Mouse (Mus musculus) limb, embryonic 14.5 days (tissue): ENCODE measurements at regions not wholly inside any gene's neighbourhood (a gene's known extent, or its start where the extent isn't known, plus 50 kb on each side); places are given as distances from the start of the nearest gene placed in this dataset.

Experiments used
- ATAC-seq: fragments of 200-750 bp; cut with Nextera tagmentation; 2 replicates; pipeline ENCODE4 v1.8.0; 2017; ENCODE audit warnings: low read depth, moderate number of reproducible peaks, moderate TSS enrichment; ENCODE audit not compliant: low FRiP score
- DNase-seq: peaks from one replicate; pipeline ENCODE4 v3.0.0-alpha.2; 2015; ENCODE audit warnings: low spot score
- H3K27ac ChIP-seq: fragments of 300-500 bp; sonication (generic); replicated peaks from 2 replicates; pipeline ENCODE4 v1.5.1; 2014; ENCODE audit warnings: low read depth, mild to moderate bottlenecking, low read length, moderate library complexity, mixed read lengths
- H3K27me3 ChIP-seq: fragments of 300-500 bp; sonication (generic); 2 replicates; pipeline ENCODE4 v1.6.1; 2014; ENCODE audit warnings: low read length, mixed read lengths; ENCODE audit not compliant: control insufficient read depth, insufficient read depth
- H3K36me3 ChIP-seq: fragments of 300-500 bp; sonication (generic); 2 replicates; pipeline ENCODE4 v1.6.1; 2014; ENCODE audit warnings: mild to moderate bottlenecking, low read length, moderate library complexity, mixed read lengths; ENCODE audit not compliant: control insufficient read depth, insufficient read depth
- H3K4me1 ChIP-seq: fragments of 300-500 bp; sonication (generic); 2 replicates; pipeline ENCODE4 v1.6.1; 2014; ENCODE audit warnings: antibody characterized with exemption, low read length, mixed read lengths; ENCODE audit not compliant: control insufficient read depth, insufficient read depth
- H3K4me2 ChIP-seq: fragments of 300-500 bp; sonication (generic); replicated peaks from 2 replicates; pipeline ENCODE4 v1.6.1; 2014; ENCODE audit warnings: low read depth, mild to moderate bottlenecking, low read length, moderate library complexity; ENCODE audit not compliant: severe bottlenecking
- H3K4me3 ChIP-seq: fragments of 300-500 bp; sonication (generic); replicated peaks from 2 replicates; pipeline ENCODE4 v1.5.1; 2014; ENCODE audit warnings: low read length
- H3K9ac ChIP-seq: fragments of 300-500 bp; sonication (generic); 2 replicates; pipeline ENCODE4 v1.6.1; 2014; ENCODE audit warnings: mild to moderate bottlenecking, low read depth, low read length, moderate library complexity; ENCODE audit not compliant: severe bottlenecking
- H3K9me3 ChIP-seq: fragments of 300-500 bp; sonication (generic); 2 replicates; pipeline ENCODE4 v1.6.1; 2016; ENCODE audit warnings: low read length; ENCODE audit not compliant: control insufficient read depth
- POLR2A ChIP-seq: fragments of 200-500 bp; IDR thresholded peaks from 2 replicates; pipeline ENCODE4 v1.8.0; 2012; ENCODE audit warnings: inconsistent platforms, mild to moderate bottlenecking, moderate library complexity, borderline replicate concordance; ENCODE audit not compliant: insufficient read depth, insufficient read length; ENCODE audit errors: extremely low read depth
- WGBS: fragments of 180-500 bp; shearing (Covaris S2); extraction: QIAGEN DNeasy Blood & Tissue Kit; methylation state at CpG from one replicate; pipeline ENCODE4 v1.1.7; 2014; 5-methylcytosine and 5-hydroxymethylcytosine counted together

DNA sequence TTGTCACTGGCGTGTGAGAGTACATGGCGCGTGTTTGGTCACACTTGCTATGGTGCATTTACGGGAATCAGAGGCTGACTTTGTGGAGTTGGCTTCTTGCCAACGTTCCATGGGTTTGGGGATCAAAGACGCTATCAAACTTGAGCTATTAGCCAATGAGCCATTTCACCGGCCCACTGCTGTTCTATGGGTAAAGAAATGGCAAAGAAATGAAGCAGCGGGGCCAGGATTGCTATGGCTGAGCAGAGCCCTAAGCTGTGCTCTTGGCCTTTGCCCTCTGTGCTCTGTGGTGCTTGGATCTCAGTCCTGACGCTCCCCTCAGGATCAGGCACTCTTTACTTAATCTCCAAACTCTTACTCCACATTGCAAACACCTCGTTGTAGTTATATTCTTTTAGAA lies 291.3 kb downstream of the Foxo1 start:
- no peak overlapping the region for H3K4me2 ChIP-seq
- no peaks in the 10 kb centered on the region for H3K4me1 ChIP-seq
- H3K27ac ChIP-seq, result no peak overlapping the region
- H3K9ac ChIP-seq, result no peak overlapping the region
- H3K4me3 ChIP-seq, result no peak overlapping the region
- DNase-seq, result no peak
- WGBS, result 60% methylated on average over 10 of the region's 10 CpGs
- H3K36me3 ChIP-seq, result no peaks in the 10 kb centered on the region
- H3K9me3 ChIP-seq, result no peaks in the 10 kb centered on the region
- no peak for TF ChIP-seq POLR2A
- no peaks in the 10 kb centered on the region for H3K27me3 ChIP-seq
- no peak for ATAC-seq

DNA sequence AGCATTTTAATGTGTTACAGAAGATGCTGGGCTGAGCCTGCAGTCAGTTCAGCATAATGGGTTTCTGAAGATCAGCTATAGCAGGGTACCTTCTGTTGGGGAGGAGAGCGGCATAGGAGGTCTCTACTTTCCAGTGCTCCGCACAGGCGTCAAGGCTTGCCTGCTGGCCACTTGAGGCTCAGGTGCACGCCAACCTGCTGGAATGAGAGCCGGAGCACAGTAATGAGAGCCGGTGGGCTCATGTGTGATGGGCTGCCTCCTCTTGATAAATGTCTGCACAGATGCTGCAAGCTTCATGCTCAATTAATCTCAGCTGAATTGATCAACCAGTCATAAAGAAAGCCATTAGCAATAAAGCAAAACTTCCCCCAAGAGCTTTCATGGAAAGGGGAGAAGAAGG lies 290.6 kb downstream of the Foxo1 start:
- no peaks in the 10 kb centered on the region for H3K27me3 ChIP-seq
- H3K9ac ChIP-seq, result no peak overlapping the region
- no peak overlapping the region for H3K4me2 ChIP-seq
- DNase-seq (no peak), ATAC-seq (no peak)
- H3K4me1 ChIP-seq, result no peaks in the 10 kb centered on the region
- 65% methylated on average over 6 of the region's 6 CpGs for WGBS
- H3K36me3 ChIP-seq, result no peaks in the 10 kb centered on the region
- no peak overlapping the region for H3K27ac ChIP-seq
- H3K4me3 ChIP-seq, result no peak overlapping the region
- no peaks in the 10 kb centered on the region for H3K9me3 ChIP-seq
- no peak for TF ChIP-seq POLR2A

DNA sequence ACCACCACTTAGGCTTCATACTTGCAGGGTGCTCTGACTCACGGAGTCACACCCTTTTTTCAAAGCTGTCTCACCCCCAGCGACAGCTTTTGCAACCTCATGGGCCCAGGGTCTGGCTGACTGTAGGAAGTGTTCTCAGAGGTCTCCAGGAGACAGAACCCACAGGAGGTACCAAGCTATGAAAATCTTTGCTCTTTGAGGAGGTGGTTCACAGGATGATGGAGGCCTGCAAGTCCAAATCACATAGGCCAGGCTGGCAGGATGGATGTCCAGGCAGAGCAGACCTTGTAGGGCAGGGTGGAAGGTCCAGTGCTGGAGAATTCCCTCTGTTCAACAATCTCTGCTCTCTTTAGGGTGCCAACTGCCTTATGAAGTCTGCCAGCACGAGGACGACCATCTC lies 289.2 kb downstream of the Foxo1 start:
- Histone ChIP-seq H3K9me3 (no peaks in the 10 kb centered on the region), H3K4me1 (no peaks in the 10 kb centered on the region), H3K27ac (no peak overlapping the region), H3K36me3 (no peaks in the 10 kb centered on the region), H3K9ac (no peak overlapping the region), H3K4me3 (no peak overlapping the region), H3K27me3 (no peaks in the 10 kb centered on the region), H3K4me2 (no peak overlapping the region)
- WGBS, result 72% methylated on average over 4 of the region's 4 CpGs
- no peak for TF ChIP-seq POLR2A
- DNase-seq (no peak), ATAC-seq (no peak)

DNA sequence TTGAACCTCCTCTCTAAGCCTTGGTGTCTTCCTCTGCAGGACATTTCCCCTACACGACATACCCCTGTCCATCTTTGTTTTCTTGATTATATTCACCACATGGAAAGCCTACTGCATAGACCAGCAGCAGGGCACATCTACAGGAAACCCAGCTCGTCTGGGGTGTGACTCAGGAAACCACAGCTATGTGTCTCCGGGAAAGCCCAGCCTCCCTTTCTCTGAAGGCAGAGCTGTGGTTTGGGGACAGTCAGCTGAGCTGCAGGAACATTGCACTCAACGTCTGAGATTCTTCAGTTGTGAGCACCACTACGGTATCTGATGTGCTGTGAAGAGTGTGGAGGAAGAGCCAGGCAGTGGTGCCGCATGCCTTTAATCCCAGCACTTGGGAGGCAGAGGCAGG lies 286.9 kb downstream of the Foxo1 start:
- no peaks in the 10 kb centered on the region for H3K9me3 ChIP-seq
- H3K4me2 ChIP-seq, result no peak overlapping the region
- no peak overlapping the region for H3K4me3 ChIP-seq
- H3K9ac ChIP-seq, result no peak overlapping the region
- H3K4me1 ChIP-seq, result no peaks in the 10 kb centered on the region
- no peak overlapping the region for H3K27ac ChIP-seq
- ATAC-seq, result no peak
- DNase-seq, result no peak
- TF ChIP-seq POLR2A, result no peak
- H3K36me3 ChIP-seq, result no peaks in the 10 kb centered on the region
- no peaks in the 10 kb centered on the region for H3K27me3 ChIP-seq
- WGBS, result 72% methylated on average over 6 of the region's 6 CpGs

DNA sequence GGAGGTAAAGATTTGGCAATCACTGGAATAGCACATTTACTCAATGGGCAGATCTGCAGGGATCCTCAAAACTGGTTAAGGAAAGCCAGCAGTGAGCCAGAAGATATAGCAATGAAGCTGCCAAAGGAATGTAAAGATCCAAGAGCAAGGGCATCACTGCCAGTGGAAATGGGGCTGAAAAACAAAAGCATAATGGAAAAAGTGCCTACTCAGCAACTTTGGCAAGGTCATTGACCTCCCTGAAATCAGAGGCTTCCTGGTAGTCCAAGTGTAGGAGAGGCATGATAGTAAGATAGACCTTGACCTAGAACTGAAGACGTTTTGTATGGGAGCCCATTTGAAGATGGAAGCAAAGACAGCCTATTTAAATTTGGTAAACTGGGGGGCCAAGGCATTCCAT lies 286.4 kb downstream of the Foxo1 start:
- 90% methylated on average over 1 of the region's 1 CpGs for WGBS

DNA sequence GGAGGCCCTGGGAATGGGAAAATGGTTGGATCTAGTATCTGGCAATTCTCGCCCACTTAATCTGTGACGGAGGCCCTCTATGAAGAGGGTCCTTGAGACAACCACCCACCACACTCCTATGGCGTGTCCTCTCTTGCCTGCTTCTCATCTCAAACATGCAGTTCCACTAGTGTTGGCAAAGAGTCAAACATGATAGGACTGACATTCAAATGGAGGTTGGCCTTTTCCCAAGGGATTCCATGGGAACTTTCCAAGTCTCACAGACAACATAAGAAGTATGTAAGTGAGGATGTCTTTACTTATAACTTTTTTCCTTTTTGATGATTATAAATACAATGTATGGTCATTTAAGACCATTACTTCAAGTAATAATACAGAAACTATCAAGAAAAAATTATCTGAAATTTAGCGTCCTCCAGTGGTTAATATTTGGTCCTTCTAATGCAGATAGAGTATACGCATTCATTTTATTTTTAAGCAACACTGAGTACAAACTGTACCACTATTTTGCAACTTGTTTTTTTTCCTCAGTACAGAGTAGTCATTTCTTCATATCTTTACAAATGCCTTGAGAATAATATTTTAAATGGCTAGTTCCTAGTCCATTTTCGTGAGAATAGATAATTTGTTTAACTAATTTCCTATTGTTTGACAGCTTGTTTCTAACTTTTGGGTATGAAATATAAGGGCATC lies 280.2 kb downstream of the Foxo1 start:
- WGBS, result 92% methylated on average over 6 of the region's 6 CpGs
- Histone ChIP-seq H3K4me2 (no peak overlapping the region), H3K4me1 (peaks cover 2% of the 10 kb centered on the region; the same call in 1 of the 2 replicates), H3K4me3 (no peak overlapping the region), H3K27ac (no peak overlapping the region), H3K9me3 (no peaks in the 10 kb centered on the region), H3K36me3 (no peaks in the 10 kb centered on the region), H3K9ac (no peak overlapping the region), H3K27me3 (no peaks in the 10 kb centered on the region)
- DNase-seq (no peak), ATAC-seq (no peak)
- no peak for TF ChIP-seq POLR2A

More for the DNA sequence above, 286.4 kb downstream of the Foxo1 start:
- no peaks in the 10 kb centered on the region for H3K36me3 ChIP-seq
- H3K9ac ChIP-seq, result no peak overlapping the region
- no peak for TF ChIP-seq POLR2A
- no peaks in the 10 kb centered on the region for H3K27me3 ChIP-seq
- ATAC-seq, result no peak
- H3K9me3 ChIP-seq, result no peaks in the 10 kb centered on the region
- no peak overlapping the region for H3K27ac ChIP-seq
- no peaks in the 10 kb centered on the region for H3K4me1 ChIP-seq
- H3K4me3 ChIP-seq, result no peak overlapping the region
- DNase-seq, result no peak
- no peak overlapping the region for H3K4me2 ChIP-seq
